Mouse (Mus musculus) thymus, adult 2 months (tissue): ENCODE data around the gene Pde6h. TPM values are rescaled to one million over a fixed set of nuclear protein-coding genes. Genes with fewer than 3 reads are reported as not detected.

Source experiments
- DNase-seq: peaks from one replicate; pipeline ENCODE4 v3.0.0; 2021
- H3K27ac ChIP-seq: fragments of 200-500 bp; 2 replicates; pipeline ENCODE4 v1.5.1; 2012; ENCODE audit warnings: low read length, control low read depth; ENCODE audit not compliant: control insufficient read depth, insufficient read depth
- H3K27me3 ChIP-seq: fragments of 200-500 bp; 2 replicates; pipeline ENCODE4 v1.6.1; 2012; ENCODE audit warnings: mild to moderate bottlenecking, low read length, moderate library complexity, mixed read lengths; ENCODE audit not compliant: control insufficient read depth, insufficient read depth
- H3K36me3 ChIP-seq: fragments of 200-500 bp; 2 replicates; pipeline ENCODE4 v1.6.1; 2012; ENCODE audit warnings: mild to moderate bottlenecking, low read length, moderate library complexity; ENCODE audit not compliant: control insufficient read depth, insufficient read depth
- H3K4me1 ChIP-seq: fragments of 200-500 bp; replicated peaks from 2 replicates; pipeline ENCODE4 v1.6.1; 2012; ENCODE audit warnings: low read length; ENCODE audit not compliant: control insufficient read depth, insufficient read depth
- H3K4me3 ChIP-seq: fragments of 200-500 bp; 2 replicates; pipeline ENCODE4 v1.5.1; 2012; ENCODE audit warnings: mild to moderate bottlenecking, low read length, control low read depth, moderate library complexity; ENCODE audit not compliant: control insufficient read depth, insufficient read depth
- CTCF ChIP-seq: fragments of 200-500 bp; IDR thresholded peaks from 2 replicates; pipeline ENCODE4 v1.5.1; 2012; ENCODE audit warnings: mild to moderate bottlenecking, control low read depth, low read length, moderate library complexity, borderline replicate concordance; ENCODE audit not compliant: control insufficient read depth, poor library complexity, insufficient read depth; ENCODE audit errors: extremely low read depth
- POLR2A ChIP-seq: fragments of 200-500 bp; IDR thresholded peaks from 2 replicates; pipeline ENCODE4 v1.6.1; 2012; ENCODE audit warnings: mild to moderate bottlenecking, low read length, control low read depth, moderate library complexity; ENCODE audit not compliant: control insufficient read depth, poor library complexity, insufficient read depth; ENCODE audit errors: extremely low read depth
- WGBS: fragments of 180-500 bp; shearing (Covaris S2); methylation state at CpG from one replicate; pipeline ENCODE4 v1.1.7; 2018; 5-methylcytosine and 5-hydroxymethylcytosine counted together
- polyA plus RNA-seq: library from polyadenylated mRNA; depleted of rRNA; stranded (reverse); fragments of >200 nt; gene quantifications from 2 replicates; pipeline ENCODE4 v1.2.3, GENCODE M21; 2012

Pde6h gene
- polyA plus RNA-seq, 1 experiment, result 0.01 TPM

GRCm38 (mm10) chr6:136889067-136889466, 34.6 kb upstream of the Pde6h start:
- Histone ChIP-seq H3K4me1 (no peaks in the 10 kb centered on the region), H3K27me3 (no peaks in the 10 kb centered on the region), H3K36me3 (no peaks in the 10 kb centered on the region), H3K4me3 (no peak overlapping the region), H3K27ac (no peak overlapping the region)
- DNase-seq, result no peak
- WGBS, result 99% methylated on average over 6 of the region's 6 CpGs
- TF ChIP-seq CTCF (no peak), POLR2A (no peak)

DNA sequence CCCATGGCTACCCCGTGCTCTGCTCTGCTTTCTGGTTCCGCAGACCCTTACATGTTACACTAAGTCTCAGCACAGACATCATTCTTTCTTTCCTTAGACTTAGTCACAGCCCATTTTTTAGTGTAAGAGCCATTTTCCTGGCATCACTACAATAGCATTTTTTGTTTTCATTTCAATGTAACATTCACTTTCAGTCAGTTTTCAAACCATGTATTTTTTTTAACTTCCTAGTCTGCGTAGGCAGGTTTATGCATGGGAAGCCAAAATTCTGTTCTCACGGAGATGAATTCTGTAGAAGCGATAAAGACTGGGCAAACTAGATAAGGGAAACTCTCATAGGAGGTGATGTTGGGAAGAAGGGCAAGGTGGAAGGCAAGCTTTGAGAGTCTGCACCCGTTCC, 34.1 kb upstream of the Pde6h start:
- Histone ChIP-seq H3K27ac (no peak overlapping the region), H3K4me3 (no peak overlapping the region), H3K4me1 (no peaks in the 10 kb centered on the region), H3K36me3 (no peaks in the 10 kb centered on the region), H3K27me3 (no peaks in the 10 kb centered on the region)
- no peak for DNase-seq
- TF ChIP-seq POLR2A, result no peak
- 95% methylated on average over 6 of the region's 6 CpGs for WGBS

DNA sequence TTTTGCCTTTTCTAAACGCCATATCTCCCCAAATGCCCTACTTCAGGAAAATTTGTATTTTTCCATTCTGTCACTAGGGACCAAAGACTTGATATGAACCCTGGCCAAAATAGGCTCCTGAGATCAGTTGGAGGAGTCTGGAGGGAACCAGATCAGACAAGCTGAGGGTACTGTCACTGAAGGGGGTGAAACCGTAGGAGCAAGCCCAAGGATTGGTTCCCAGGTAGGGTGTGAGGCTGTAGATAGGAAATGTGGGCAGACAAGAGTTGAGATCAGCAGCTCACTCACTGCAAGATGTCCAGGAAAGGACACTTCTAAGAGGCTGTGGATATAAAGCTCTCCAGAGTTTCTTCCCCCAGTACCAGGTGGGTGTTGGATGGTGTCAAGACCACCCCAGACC, 31.6 kb upstream of the Pde6h start:
- no peak overlapping the region for H3K4me3 ChIP-seq
- WGBS, result 95% methylated on average over 2 of the region's 2 CpGs
- no peaks in the 10 kb centered on the region for H3K36me3 ChIP-seq
- H3K4me1 ChIP-seq, result 0 out of 2 replicates have a peak, but pooled peaks cover 3% of the 10 kb centered on the region
- H3K27ac ChIP-seq, result no peak overlapping the region
- no peak for TF ChIP-seq CTCF
- no peak for DNase-seq
- H3K27me3 ChIP-seq, result no peaks in the 10 kb centered on the region

DNA sequence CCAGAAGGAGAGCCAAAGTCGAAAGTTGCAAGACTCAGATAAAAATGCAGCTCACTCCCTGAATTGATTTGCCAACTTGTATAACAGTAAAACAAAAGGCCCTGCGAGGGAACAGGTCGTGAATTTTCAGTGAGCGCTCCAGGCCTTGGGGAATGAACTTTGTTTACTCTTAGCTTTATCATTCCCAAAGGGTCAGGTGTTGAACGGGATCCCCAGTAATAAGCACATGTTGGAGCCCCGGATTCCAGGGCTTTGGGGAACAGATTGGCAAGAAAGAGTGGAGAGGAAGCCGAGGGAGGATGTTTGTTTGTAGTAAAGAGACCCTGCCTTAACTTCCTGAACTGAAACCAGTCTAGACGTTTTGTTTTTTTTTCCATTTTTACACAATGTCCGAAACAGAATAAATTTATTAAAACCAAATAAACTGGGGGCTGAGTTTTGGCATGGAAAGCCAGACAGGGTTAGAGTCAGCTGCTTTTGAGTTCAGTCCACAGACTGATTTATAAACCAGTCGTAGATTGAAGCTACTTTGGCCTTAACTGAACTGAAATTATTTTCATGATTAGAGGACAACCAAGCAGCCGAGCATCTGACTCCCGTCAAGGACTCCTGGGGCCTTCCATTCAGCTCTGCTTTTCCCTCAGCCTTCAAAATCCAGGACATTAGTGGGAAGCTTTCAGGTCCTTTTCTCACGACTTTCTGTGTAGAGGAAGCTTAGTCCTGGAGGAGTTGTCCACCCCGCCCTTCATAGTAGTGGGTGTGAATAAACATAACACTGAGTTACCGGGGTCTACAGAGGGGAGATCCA, 28.9 kb upstream of the Pde6h start:
- WGBS, result 68% methylated on average over 15 of the region's 15 CpGs
- Histone ChIP-seq H3K4me3 (no peak overlapping the region), H3K4me1 (0 out of 2 replicates have a peak, but pooled peaks cover 5% of the 10 kb centered on the region), H3K27ac (no peak overlapping the region), H3K27me3 (no peaks in the 10 kb centered on the region), H3K36me3 (no peaks in the 10 kb centered on the region)
- TF ChIP-seq CTCF (no peak), POLR2A (no peak)
- no peak for DNase-seq

GRCm38 (mm10) chr6:136897789-136898188, 25.8 kb upstream of the Pde6h start:
- TF ChIP-seq POLR2A (no peak), CTCF (no peak)
- H3K4me3 ChIP-seq, result no peak overlapping the region
- H3K4me1 ChIP-seq, result peaks cover 7% of the 10 kb centered on the region; the same call in 1 of the 2 replicates
- H3K27me3 ChIP-seq, result no peaks in the 10 kb centered on the region
- no peak overlapping the region for H3K27ac ChIP-seq
- 92% methylated on average over 4 of the region's 4 CpGs for WGBS
- no peaks in the 10 kb centered on the region for H3K36me3 ChIP-seq
- no peak for DNase-seq

GRCm38 (mm10) chr6:136898222-136898621, 25.4 kb upstream of the Pde6h start:
- peaks cover 7% of the 10 kb centered on the region; the same call in 1 of the 2 replicates for H3K4me1 ChIP-seq
- no peaks in the 10 kb centered on the region for H3K27me3 ChIP-seq
- H3K36me3 ChIP-seq, result no peaks in the 10 kb centered on the region
- TF ChIP-seq POLR2A, result no peak
- TF ChIP-seq CTCF, result no peak
- WGBS, result 67% methylated on average over 4 of the region's 4 CpGs
- no peak overlapping the region for H3K4me3 ChIP-seq
- no peak for DNase-seq
- H3K27ac ChIP-seq, result no peak overlapping the region

GRCm38 (mm10) chr6:136898954-136899353, 24.7 kb upstream of the Pde6h start:
- no peak overlapping the region for H3K27ac ChIP-seq
- no peak overlapping the region for H3K4me3 ChIP-seq
- DNase-seq, result peak; percentile 33
- H3K4me1 ChIP-seq, result peaks cover 7% of the 10 kb centered on the region; the same call in 1 of the 2 replicates
- H3K27me3 ChIP-seq, result no peaks in the 10 kb centered on the region
- H3K36me3 ChIP-seq, result no peaks in the 10 kb centered on the region
- 3% methylated on average over 2 of the region's 2 CpGs for WGBS
- TF ChIP-seq POLR2A, result no peak
- TF ChIP-seq CTCF, result no peak
